Mouse (Mus musculus) ES-E14 (cell line): Measurements from ENCODE around the gene Gpr87.

Experiments used
- CHD2 ChIP-seq: IDR thresholded peaks from 2 replicates; pipeline ENCODE4 v1.6.1; 2014; ENCODE audit warnings: mild to moderate bottlenecking, low read depth, low read length, inconsistent platforms
- HCFC1 ChIP-seq: IDR thresholded peaks from 2 replicates; pipeline ENCODE4 v1.6.1; 2012; ENCODE audit warnings: low read length, inconsistent platforms, borderline replicate concordance; ENCODE audit not compliant: insufficient read depth
- ZC3H11A ChIP-seq: IDR thresholded peaks from 2 replicates; pipeline ENCODE4 v1.6.1; 2012; ENCODE audit warnings: low read depth, mild to moderate bottlenecking, inconsistent platforms, low read length, borderline replicate concordance
- ZNF384 ChIP-seq: IDR thresholded peaks from 2 replicates; pipeline ENCODE4 v1.6.1; 2012; ENCODE audit warnings: low read depth, low read length, inconsistent platforms

GRCm38 (mm10) chr3:59140115-59140514, 54.8 kb downstream of the Gpr87 start:
- TF ChIP-seq ZC3H11A, result no peak
- no peak for TF ChIP-seq ZNF384
- TF ChIP-seq CHD2, result no peak
- no peak for TF ChIP-seq HCFC1
